Mouse (Mus musculus): ENCODE results near the gene Adgra1.

DNA sequence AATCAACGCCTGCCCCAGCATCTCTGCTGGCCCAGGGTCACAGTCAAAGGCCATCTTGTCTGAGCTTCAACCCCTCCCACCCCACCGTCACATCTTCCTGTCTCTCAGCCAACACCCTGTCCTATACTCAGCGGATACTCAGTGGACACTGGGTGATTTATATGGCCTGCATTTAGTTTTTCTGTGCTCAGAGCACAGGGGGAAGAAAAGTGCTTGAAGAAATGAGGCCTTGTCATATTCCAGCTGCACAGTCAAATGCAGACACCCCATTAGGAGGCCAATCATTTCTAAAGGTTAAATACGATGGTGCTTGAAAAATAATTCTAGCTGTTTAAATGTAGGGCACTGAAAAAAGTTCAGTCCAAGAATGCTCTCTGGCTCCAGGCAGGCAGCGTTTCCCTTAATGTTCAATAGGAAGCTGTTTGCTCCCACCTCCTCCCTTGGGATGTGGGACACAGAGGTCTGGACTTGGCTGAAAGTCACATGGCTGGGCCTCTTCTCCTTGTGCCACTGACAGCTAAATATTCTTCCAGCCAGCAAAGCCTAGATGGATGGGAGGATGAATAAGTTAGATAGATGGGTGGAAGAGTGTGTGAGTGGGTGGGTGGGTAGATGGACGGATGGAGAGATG lies 20.3 kb upstream of the Adgra1 start:
- TF ChIP-seq POLR2A (IDR thresholded peaks at IDR 0.05; ENCODE audit: insufficient read depth, low read length): no peak
- no peak for TF ChIP-seq CTCF (IDR thresholded peaks at IDR 0.05; ENCODE audit: low read depth, low read length)
